Mouse (Mus musculus) limb, embryonic 11.5 days (tissue): ENCODE measurements around the gene Gm5901. TPM values are rescaled to one million over a fixed set of nuclear protein-coding genes. Genes with fewer than 3 reads are reported as not detected.
A peak's percentile ranks its signal among the peaks of the same experiment; 100 is the strongest.

Experiments used
- ATAC-seq: fragments of 200-750 bp; cut with Nextera tagmentation; 2 replicates; pipeline ENCODE4 v1.8.0; 2017; ENCODE audit warnings: low read depth; ENCODE audit not compliant: insufficient number of reproducible peaks, low FRiP score, low TSS enrichment
- DNase-seq: peaks from one replicate; pipeline ENCODE4 v3.0.0-alpha.2; 2015; ENCODE audit warnings: low spot score
- H3K27ac ChIP-seq: fragments of 300-500 bp; sonication (generic); replicated peaks from 2 replicates; pipeline ENCODE4 v1.5.1; 2014; ENCODE audit warnings: low read depth, mild to moderate bottlenecking, low read length
- H3K27me3 ChIP-seq: fragments of 300-500 bp; sonication (generic); 2 replicates; pipeline ENCODE4 v1.6.1; 2014; ENCODE audit warnings: mild to moderate bottlenecking, low read length, mixed read lengths; ENCODE audit not compliant: control insufficient read depth, insufficient read depth
- H3K36me3 ChIP-seq: fragments of 300-500 bp; sonication (generic); 2 replicates; pipeline ENCODE4 v1.6.1; 2014; ENCODE audit warnings: mild to moderate bottlenecking, low read length, moderate library complexity, mixed read lengths; ENCODE audit not compliant: control insufficient read depth, insufficient read depth
- H3K4me1 ChIP-seq: fragments of 300-500 bp; sonication (generic); 2 replicates; pipeline ENCODE4 v1.6.1; 2014; ENCODE audit warnings: low read length, mixed read lengths; ENCODE audit not compliant: control insufficient read depth, insufficient read depth
- H3K4me2 ChIP-seq: fragments of 300-500 bp; sonication (generic); 2 replicates; pipeline ENCODE4 v1.6.1; 2014; ENCODE audit warnings: low read depth, mild to moderate bottlenecking, moderate library complexity; ENCODE audit not compliant: severe bottlenecking
- H3K4me3 ChIP-seq: fragments of 300-500 bp; sonication (generic); 2 replicates; pipeline ENCODE4 v1.5.1; 2014; ENCODE audit warnings: low read depth, low read length
- H3K9ac ChIP-seq: fragments of 300-500 bp; sonication (generic); 2 replicates; pipeline ENCODE4 v1.6.1; 2014; ENCODE audit warnings: mild to moderate bottlenecking, low read length
- H3K9me3 ChIP-seq: fragments of 300-500 bp; sonication (generic); 2 replicates; pipeline ENCODE4 v1.6.1; 2016; ENCODE audit warnings: low read length; ENCODE audit not compliant: control insufficient read depth
- WGBS: fragments of 180-500 bp; shearing (Covaris S2); extraction: QIAGEN DNeasy Blood & Tissue Kit; methylation state at CpG from one replicate; pipeline ENCODE4 v1.1.7; 2014; 5-methylcytosine and 5-hydroxymethylcytosine counted together
- polyA plus RNA-seq: library from polyadenylated mRNA; unstranded; fragments of >200 nt; fragmentation: Nextera tagmentation; extraction: Ambion mirVana; gene quantifications from 2 replicates; pipeline ENCODE4 v1.2.1, GENCODE M21; 2014

Gene Gm5901
- polyA plus RNA-seq, 1 experiment from 2014 or later: not detected

GRCm38 (mm10) chr7:105416529-105416928 is 41.7 kb downstream of the Gm5901 start:
- no peak for ATAC-seq
- H3K4me3 ChIP-seq: no peak overlapping the region
- 90% methylated on average over 7 of the region's 7 CpGs for WGBS
- no peaks in the 10 kb centered on the region for H3K36me3 ChIP-seq
- H3K4me1 ChIP-seq: no peaks in the 10 kb centered on the region
- H3K9ac ChIP-seq: no peak overlapping the region
- H3K27ac ChIP-seq: no peak overlapping the region
- no peaks in the 10 kb centered on the region for H3K9me3 ChIP-seq
- no peaks in the 10 kb centered on the region for H3K27me3 ChIP-seq
- DNase-seq: no peak
- H3K4me2 ChIP-seq: no peak overlapping the region

- Histone ChIP-seq H3K4me3 (no peak overlapping the region), H3K27ac (no peak overlapping the region), H3K9me3 (no peaks in the 10 kb centered on the region), H3K27me3 (no peaks in the 10 kb centered on the region), H3K4me2 (no peak overlapping the region), H3K36me3 (no peaks in the 10 kb centered on the region), H3K9ac (no peak overlapping the region), H3K4me1 (no peaks in the 10 kb centered on the region)
- DNase-seq (no peak), ATAC-seq (no peak)
- 80% methylated on average over 5 of the region's 5 CpGs for WGBS
These were observed 43.3 kb downstream of the Gm5901 start for GRCm38 (mm10) chr7:105418106-105418505.

GRCm38 (mm10) chr7:105420903-105421302 is 46.1 kb downstream of the Gm5901 start:
- H3K27ac ChIP-seq: no peak overlapping the region
- no peak overlapping the region for H3K4me3 ChIP-seq
- 53% methylated on average over 2 of the region's 2 CpGs for WGBS
- H3K36me3 ChIP-seq: no peaks in the 10 kb centered on the region
- no peak overlapping the region for H3K4me2 ChIP-seq
- DNase-seq (no peak), ATAC-seq (no peak)
- H3K27me3 ChIP-seq: peaks cover 19% of the 10 kb centered on the region
- no peaks in the 10 kb centered on the region for H3K9me3 ChIP-seq
- no peaks in the 10 kb centered on the region for H3K4me1 ChIP-seq
- H3K9ac ChIP-seq: no peak overlapping the region

- Histone ChIP-seq H3K4me1 (no peaks in the 10 kb centered on the region), H3K27me3 (peaks cover 27% of the 10 kb centered on the region), H3K9me3 (no peaks in the 10 kb centered on the region), H3K36me3 (no peaks in the 10 kb centered on the region), H3K27ac (no peak overlapping the region), H3K4me3 (no peak overlapping the region), H3K9ac (no peak overlapping the region), H3K4me2 (no peak overlapping the region)
- ATAC-seq: no peak
- DNase-seq: no peak
- 16% methylated on average over 5 of the region's 5 CpGs for WGBS
These were observed 49.5 kb downstream of the Gm5901 start for GRCm38 (mm10) chr7:105424368-105424767.

GRCm38 (mm10) chr7:105425424-105426043 is 50.7 kb downstream of the Gm5901 start, which contains the start of gene Cckbr:
Cckbr (plus strand) TSS chr7:105425731.
- Histone ChIP-seq H3K4me3 (peak within 1 kb of the TSS; percentile 34), H3K4me2 (peak within 1 kb of the TSS; percentile 60), H3K9ac (peak within 1 kb of the TSS; percentile 22; the same call in 1 of the 2 replicates), H3K9me3 (no peaks in the 10 kb centered on the region), H3K36me3 (no peaks in the 10 kb centered on the region), H3K27me3 (peaks cover 27% of the 10 kb centered on the region), H3K27ac (no peak within 1 kb of the TSS), H3K4me1 (no peaks in the 10 kb centered on the region)
- DNase-seq (peak; percentile 42), ATAC-seq (peak; percentile 74)
- 3% methylated on average over 29 of the region's 31 CpGs for WGBS

DNA sequence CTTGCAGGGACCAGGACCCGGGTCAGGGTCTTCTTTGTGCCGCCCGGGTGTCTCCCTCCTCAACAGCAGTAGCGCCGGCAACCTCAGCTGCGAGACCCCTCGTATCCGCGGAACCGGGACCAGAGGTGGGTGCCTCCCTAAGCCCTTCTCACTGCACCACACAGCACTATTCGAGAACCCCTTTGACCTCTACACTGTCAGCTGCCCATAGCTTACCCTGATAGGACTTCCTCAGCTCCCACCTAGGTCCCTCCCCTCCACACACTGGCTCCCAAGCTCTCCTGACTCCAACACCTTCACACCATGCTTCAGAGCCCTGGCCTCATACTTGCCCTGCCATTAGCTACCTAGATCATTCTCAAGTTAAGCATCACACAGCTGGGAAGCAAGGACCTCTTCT is 51.2 kb downstream of the Gm5901 start:
- Histone ChIP-seq H3K36me3 (no peaks in the 10 kb centered on the region), H3K27ac (no peak overlapping the region), H3K4me1 (no peaks in the 10 kb centered on the region), H3K27me3 (peaks cover 27% of the 10 kb centered on the region), H3K9me3 (no peaks in the 10 kb centered on the region), H3K4me3 (peak overlapping the region; percentile 34), H3K9ac (no peak overlapping the region), H3K4me2 (peak overlapping the region; percentile 60)
- DNase-seq (no peak), ATAC-seq (peak; percentile 38; the same call in 1 of the 2 replicates)
- 9% methylated on average over 11 of the region's 11 CpGs for WGBS

Other genes starting within 250 kb of the Gm5901 start
- gene Olfr683, start 228.0 kb upstream of the Gm5901 start, polyA plus RNA-seq: not detected in 2 replicates
- not detected in 2 replicates for gene Olfr684, start 211.4 kb upstream of the Gm5901 start, polyA plus RNA-seq
- not detected in 2 replicates for gene Olfr685, start 189.0 kb upstream of the Gm5901 start, polyA plus RNA-seq
- gene Olfr686, start 167.6 kb upstream of the Gm5901 start, polyA plus RNA-seq: not detected in 2 replicates
- not detected in 2 replicates for gene Olfr688, start 86.9 kb upstream of the Gm5901 start, polyA plus RNA-seq
- gene Olfr689, start 63.9 kb upstream of the Gm5901 start, polyA plus RNA-seq: not detected in 2 replicates
- gene Olfr690, start 40.9 kb upstream of the Gm5901 start, polyA plus RNA-seq: not detected in 2 replicates
- gene Olfr691, start 32.8 kb upstream of the Gm5901 start, polyA plus RNA-seq: not detected in 2 replicates
- not detected in 2 replicates for gene Olfr692, start 6.8 kb upstream of the Gm5901 start, polyA plus RNA-seq
- gene Fam160a2, start 25.0 kb downstream of the Gm5901 start, polyA plus RNA-seq: 36.6 and 37.3 TPM in 2 replicates
- not detected in 2 replicates for gene Cnga4, start 29.5 kb downstream of the Gm5901 start, polyA plus RNA-seq
- gene Cckbr, start 50.7 kb downstream of the Gm5901 start, polyA plus RNA-seq: not detected in 2 replicates
- gene Cavin3, start 107.3 kb downstream of the Gm5901 start, polyA plus RNA-seq: 21.0 and 21.1 TPM in 2 replicates
- gene Smpd1, start 179.3 kb downstream of the Gm5901 start, polyA plus RNA-seq: 31.6 and 32.6 TPM in 2 replicates
- gene Apbb1, start 206.6 kb downstream of the Gm5901 start, polyA plus RNA-seq: 54.5 and 60.1 TPM in 2 replicates
- gene Hpx, start 225.1 kb downstream of the Gm5901 start, polyA plus RNA-seq: 0.13 TPM in 1 of 2 replicates, not detected in the other